Mouse (Mus musculus): ENCODE data around the gene Cracr2b.

Cracr2b gene

DNA sequence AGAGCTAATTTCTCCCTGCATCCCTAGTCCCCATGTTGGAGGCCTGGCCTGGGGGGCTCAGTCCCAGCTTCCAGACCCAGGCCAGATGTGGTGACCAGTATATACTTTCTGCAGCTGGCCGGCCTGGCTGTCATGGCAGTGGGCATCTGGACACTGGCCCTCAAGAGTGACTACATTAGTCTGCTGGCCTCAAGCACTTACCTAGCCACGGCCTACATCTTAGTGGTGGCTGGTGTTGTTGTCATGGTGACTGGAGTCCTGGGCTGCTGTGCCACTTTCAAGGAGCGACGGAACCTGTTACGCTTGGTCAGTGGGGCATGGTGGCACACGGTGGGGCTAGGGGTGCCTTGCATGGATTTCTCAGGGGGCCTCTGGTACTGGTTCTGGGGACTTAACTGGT, 8.5 kb downstream of the Cracr2b start:
- in situ Hi-C loops (cut with MseI, MboI), result no loop called here

DNA sequence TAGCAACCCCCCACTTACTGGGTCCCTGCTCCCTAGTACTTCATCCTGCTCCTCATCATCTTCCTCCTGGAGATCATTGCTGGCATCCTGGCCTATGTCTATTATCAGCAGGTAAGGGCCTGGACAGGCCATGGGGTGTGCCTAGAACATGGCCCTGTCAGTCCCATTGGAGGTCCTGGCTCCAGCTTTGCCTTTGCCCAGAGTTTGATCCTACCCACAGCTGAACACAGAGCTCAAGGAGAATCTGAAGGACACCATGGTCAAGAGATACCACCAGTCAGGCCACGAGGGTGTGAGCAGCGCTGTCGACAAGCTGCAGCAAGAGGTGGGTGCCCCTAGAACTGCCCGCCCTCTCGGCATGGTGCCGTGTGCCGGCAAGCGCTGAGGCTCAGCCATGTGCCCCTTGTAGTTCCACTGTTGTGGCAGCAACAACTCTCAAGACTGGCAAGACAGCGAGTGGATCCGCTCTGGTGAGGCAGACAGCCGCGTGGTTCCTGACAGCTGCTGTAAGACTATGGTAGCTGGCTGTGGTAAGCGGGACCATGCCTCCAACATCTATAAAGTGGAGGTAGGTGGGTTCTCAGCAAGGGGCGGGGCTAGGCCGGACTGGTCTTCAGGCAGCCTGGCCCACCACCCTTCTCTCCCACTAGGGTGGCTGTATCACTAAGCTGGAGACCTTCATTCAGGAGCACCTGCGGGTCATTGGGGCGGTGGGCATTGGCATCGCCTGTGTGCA, 9.2 kb downstream of the Cracr2b start:
- in situ Hi-C loops (cut with MseI, MboI), result no loop called here

DNA sequence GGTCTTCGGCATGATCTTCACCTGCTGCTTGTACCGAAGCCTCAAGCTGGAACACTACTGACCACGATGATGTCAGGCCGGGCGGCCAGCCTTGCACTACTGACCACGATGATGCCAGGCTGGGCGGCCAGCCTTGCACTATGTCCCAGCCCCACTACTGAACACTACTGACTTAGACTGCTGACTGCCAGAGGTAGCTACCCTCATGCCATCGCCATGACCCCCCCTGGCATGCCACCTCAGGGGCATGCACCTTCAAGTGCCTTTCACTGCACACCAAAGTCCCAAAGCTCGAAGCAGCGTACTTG, 9.7 kb downstream of the Cracr2b start:
- in situ Hi-C loops (cut with MseI, MboI), result no loop called here

DNA sequence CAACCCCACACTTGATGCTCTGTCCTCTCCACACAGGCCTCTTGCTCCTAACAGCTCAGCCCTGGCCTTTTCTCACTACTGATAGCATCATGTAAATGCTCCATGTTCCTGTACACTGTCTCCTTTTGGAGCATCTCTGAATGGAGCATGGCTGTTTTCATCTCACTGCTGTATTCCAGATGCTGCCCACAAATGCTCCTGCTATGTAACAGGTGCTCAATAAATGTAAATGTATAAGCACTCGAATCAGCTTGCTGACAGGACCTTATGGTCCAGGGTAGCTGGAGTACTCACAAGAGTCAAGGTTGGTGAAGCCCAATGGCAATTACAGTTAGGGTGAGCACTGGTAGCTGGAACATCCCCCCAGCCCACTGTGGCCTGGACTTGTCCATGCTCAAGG, 10.3 kb downstream of the Cracr2b start:
- in situ Hi-C loops (cut with MseI, MboI), result no loop called here

DNA sequence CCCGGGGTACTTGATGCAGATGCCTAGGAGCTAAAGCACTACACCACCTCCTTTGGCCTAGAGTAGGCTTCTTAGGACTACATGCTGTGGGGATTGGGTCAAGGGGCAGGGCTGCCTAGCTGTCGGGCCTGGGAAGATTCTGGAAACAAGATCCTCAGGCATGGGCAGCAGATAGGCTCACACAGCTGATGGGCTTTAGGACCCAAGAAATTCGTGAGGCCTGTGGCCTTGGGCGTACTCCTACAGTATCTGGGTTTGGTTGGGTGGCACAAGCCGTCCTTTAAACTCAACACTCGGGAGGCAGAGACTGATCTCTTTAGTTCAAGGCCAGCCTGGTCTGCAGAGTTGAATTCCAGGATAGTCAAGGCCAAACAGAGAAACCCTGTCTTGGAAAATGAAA, 11.3 kb downstream of the Cracr2b start:
- in situ Hi-C loops (cut with MseI, MboI), result no loop called here

DNA sequence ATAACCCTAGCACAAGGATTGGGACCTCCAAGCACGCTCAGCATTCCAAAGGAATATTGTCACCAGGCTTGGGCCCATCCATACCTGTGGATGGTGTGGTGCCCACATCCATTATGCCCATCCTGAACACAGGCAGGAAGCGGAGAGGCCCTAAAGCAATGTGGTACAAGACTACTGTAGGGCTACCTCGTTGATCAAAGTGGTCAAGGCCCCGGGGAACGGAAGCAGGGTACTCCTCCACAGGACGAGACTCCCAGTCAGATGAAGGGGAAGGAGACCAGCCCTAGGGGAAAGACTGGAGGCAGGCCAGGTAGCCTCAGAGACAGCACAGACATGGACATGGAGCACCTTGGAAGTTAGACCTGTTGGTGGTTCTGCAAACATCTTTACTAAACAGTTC, 11.9 kb downstream of the Cracr2b start:
- in situ Hi-C loops (cut with MseI, MboI), result no loop called here

DNA sequence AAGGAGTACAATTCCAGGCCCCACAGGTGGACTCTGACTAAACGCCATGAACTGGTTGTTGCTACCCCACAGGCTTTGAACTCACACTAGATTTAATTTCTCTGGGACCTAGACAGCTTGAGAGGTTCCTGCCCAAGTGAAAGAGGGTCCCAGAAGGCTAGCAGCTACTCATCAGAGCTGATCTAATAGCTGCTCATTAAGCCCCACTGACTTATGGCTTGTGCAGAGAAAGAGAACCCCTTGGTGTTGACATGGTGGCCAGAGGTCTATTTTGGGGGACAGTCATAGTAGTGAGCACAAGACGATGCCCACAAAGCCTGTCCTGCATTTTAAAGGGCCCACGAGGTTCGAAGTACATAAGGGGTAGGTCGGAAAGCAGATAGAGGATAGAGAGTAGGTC, 13.3 kb downstream of the Cracr2b start:
- in situ Hi-C loops (cut with MseI, MboI), result no loop called here

DNA sequence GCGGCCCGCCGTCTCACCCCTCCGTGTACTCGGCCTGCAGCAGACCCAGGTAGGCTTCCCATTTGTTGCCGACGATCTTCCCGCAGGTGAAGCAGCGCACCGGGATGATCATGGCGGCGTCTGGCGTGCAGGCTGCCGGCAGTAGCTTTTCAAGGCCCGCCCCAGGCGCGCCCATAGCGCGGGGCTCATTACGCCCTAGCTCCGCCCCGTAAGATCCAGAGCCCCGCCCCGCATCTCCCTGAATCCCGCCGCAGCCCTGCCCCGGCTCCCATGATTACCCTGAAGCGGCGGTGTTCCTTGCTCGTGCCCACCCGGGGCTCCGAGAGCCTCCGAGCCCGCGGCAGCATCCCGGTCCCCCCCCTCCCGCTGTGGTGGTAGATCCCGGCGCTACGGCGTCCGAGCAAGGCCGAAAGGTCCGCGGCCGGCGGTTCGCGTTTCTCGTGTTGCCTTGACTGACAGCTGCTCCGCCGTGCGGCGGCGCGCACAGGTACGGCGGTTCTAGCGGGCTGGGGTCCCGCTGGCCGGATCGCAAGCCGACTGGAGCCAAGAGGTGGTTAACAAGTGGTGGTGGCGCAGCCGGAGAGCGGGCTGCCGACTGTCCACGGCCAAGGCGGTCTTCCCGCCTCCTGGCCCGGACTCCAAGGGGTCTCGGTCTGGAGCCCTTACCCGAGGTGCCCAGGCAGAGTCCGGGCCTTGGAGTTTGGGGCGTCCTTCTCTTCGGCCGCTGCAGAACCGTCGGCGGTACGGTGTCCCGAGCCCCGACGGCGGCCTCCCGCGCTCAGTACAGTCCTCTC, 14.3 kb downstream of the Cracr2b start, which contains the start of the genes Polr2l and Tspan4:
Gene Polr2l, minus strand, starts transcription at position 122 of the 794 bp plus-strand sequence.
Gene Tspan4, plus strand, starts transcription at position 230 of the 794 bp plus-strand sequence.
- in situ Hi-C loops (cut with MseI, MboI), result no loop called here

DNA sequence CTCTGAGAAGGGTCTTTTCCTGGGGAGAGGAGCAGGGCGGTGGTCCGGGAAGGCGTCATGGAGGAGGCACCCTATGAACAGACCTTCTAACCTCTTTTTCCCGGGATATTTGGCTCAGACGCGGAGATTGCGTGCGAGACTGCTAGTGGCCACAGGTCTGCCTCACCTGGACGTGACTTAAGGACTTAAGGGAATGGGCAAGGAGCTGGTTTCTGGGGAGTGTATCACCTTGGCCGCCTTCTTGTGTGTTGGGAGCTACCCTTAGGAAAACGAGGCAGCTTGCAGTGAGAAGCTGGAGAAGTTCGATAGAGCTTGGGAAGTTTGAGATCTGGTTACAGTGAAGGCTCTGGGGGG, 14.9 kb downstream of the Cracr2b start:
- in situ Hi-C loops (cut with MseI, MboI), result no loop called here

DNA sequence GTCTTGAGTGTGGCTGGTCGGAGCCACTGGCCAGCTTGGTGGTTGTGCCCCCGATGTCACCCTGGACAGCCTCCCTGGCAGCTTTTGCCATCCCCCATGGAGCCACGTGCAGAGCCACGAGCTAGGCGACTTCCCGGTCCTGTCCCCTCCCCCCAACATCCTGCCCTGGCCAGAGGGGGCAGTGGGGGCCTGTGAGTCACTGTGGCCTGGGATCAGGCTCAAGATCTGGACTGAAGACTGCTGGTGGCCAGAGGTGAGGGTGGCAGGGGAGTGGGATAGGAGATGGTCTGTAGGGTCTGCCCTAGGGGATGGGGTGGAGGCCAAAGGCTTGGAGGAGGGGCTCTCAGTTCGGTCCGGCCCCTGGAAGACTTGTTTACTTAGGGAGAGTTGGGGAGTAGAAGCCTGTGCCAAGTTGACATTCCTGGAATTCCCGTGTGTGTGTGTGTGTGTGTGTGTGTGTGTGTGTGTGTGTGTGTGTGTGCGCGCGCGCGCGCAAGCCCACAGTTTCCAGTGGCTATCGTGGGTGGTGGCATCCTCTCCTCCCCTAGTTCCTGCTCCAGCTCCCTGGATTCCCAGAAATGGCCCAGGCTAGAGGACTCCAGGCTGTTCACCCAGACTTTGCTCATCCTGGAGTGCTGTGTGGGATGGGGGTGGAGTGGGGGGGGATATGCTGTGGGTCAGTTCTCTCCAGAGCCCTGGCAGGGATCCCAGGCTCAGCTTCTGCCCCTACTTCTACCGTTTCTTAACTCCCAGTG, 15.5 kb downstream of the Cracr2b start:
- in situ Hi-C loops (cut with MseI, MboI), result no loop called here

DNA sequence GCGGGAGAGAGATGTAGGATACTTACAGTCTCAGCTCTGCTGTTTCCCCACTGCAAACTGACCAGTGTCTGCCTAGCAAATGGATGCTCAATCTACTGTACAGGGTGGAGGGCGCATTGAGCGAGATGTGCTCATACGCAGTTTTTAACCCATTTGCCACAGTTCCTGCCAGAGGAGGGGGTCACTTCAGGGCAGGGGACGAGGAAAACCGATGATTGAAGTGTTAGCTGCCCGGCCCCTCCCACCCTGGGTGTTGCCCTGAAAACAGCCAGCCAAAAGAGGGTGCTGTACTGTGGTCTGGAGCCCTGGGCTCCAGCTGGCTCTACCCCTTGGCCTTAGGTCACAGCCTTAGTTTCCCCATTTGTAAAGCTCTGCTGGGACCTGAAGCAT, 16.1 kb downstream of the Cracr2b start:
- in situ Hi-C loops (cut with MseI, MboI), result no loop called here

DNA sequence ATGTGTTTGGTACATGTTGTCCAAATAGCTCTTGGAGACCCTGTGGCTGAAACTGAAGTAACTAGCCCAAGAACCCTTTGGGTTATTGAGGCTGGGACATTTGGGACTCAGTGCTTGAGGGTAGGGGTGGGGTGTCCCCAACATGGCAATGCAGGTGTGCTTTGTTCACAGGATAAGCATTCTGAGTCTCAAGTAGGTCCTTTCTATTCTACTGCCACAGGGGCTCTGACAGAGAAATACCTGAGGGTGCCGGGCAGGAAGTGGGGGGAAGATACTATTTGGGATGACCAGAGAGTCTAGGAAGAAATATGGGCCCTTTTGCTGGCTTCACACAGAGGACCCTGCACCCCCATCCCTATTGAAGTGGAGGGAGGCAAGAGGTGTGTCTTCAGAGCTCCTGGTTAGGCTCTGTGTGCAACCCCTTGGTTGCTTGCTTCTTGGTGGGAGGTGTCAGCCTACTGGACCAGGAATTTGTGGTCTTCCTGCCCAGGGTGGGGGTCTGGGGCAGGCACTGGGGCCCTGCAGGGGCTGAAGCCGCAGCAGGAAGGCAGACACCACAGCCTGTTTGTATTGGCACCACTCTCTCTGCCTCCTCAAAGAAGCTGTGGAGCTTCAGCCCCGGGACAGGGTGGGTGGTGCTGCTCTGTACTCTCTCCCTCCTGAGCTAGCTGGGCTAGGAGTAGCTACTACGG, 16.8 kb downstream of the Cracr2b start:
- in situ Hi-C loops (cut with MseI, MboI), result no loop called here

DNA sequence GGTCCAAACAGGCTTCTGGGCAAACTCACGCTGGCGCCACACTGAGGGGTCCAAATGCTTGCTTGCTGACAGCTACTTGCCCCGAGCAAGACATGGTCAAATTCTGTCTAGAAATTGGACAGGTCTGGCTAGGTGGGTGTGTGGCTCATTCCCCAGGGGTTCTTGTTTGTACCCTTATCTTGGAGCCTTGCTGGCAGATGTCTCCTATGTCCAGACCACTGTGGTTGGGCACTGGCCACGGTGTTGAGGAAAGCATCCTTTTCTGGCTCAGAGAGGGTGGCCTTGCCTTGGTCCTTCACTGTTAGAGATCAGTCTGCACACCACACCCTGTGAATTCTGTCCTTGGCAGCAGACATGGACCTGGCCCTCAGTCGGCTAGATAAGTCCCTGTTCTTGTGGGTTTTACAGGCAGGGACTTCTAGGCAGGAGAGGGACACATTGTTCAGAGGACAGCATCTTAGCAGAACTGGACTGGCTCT, 17.4 kb downstream of the Cracr2b start:
- in situ Hi-C loops (cut with MseI, MboI), result no loop called here

DNA sequence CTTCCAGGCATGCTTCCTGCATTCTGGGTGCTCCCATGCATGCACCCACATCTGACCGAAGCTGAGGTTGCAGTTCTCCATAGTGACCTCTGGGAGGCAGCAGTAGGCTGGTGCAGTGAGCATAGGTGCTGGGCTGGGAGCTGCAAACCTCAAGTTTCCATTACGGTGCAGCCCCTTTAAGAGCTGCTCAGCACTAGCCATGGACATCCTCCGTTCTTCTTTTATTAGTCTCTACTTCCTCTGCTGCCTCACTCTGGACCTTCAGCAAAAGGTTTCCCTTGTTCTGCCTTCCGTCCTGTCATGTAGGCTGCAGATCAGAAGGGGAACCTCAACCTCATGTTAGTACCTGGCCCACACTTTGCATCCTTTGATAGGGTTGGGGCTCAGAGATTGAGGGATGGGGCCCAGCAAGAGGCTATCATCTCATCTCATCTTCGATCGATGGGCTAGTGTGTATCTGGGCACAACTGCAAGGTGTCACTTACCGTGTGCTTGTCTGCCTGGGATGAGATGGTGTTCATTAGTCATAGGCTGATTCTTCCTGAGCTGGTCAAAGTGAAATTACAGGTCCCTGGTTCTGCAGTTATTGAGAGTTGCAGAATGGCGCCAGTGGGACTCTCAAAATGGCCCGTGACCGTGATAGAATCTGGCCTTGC, 20.1 kb downstream of the Cracr2b start:
- in situ Hi-C loops (cut with MseI, MboI), result no loop called here

DNA sequence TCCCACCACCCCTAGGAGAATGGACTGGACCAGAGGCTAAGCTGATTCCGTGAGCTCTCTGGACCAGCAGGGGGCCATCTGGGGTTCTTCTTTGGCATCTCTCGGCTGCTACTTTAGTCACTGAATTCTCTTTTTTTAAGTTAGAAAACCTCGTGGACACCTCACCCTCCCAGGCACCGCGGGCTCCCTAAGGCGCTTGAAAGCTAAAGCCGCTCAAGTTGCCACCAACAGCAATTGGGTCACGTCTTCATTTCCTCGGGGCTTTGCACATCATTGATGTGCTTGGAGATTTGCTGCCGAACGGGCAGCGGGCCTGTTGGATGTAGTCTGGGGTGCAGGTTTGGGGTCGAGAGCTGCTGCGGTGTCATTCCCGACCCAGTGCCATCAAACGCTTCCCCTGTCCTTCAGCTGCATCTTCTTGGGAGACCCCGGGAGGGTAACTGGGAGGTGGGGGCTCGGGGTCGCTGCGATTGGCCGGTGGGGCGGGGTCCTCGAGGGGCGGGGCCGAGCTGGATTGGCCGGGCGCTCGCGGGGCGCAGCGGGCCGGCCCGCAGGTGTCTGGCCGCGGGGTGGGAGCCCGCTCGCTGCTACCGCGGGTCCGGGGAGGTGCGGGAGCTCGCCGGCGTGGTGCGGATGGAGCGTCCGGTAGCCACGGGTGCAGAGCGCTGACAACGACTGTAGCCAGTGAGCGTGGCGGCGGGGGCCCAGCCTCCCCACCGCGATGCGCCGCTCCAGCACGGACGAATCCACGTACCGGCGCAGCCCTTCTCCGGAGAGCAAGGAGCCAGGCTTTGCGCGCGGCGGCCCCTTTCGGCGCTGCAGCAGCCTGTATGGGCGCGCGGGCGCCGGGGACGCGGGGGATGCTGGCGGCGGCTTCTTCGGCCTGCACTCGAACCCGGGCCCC, 20.9 kb downstream of the Cracr2b start:
- in situ Hi-C loops (cut with MseI, MboI), result no loop called here

DNA sequence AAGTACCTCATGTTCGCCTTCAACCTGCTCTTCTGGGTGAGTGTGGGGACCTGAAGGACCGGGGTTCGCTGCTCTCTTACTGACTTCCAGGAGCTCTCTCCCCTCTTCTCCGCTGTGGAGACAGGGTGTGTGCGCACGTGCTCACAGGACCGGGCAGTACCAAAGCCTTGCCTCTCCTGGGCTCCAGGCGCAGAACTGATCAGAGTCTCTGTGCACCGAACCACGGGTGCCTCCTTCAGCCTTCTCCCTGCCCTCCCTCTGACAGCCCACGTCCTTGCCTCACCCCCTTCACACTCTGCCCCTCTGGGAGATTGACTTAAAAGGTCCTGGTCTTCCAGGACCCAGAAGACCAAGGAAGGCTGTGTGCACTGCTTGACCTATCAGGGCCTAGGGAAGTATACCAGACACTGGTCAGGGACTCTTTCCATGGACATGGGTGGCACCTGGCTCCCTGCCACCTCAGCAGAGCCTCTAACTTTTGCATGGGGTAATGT, 21.7 kb downstream of the Cracr2b start:
- in situ Hi-C loops (cut with MseI, MboI), result no loop called here

DNA sequence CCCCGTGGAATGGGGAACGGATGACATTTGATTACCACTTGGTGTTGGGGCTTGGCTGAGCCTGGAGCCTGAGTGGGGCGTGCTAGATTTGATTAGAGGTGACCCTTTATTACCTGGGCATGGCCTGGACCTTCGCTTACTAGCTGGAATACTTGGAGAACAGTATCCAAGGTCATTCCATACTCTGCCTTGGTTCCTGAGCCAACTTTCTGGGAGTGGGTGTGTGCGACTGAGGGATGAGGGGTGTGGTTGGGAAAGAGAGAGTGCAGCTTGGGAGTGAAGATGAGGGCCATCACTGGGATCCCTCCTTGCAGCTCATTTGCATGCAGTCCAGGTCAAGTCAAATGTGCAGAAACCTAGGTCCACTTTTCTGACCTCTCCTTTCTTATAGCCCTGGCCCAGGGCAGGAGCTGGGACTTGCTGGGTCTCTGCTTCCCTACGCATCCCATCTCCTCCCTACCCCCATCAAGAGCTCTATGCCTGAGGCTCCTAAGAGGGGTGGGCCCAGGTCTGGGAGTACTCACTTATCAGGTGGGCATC, 22.3 kb downstream of the Cracr2b start:
- in situ Hi-C loops (cut with MseI, MboI), result no loop called here

DNA sequence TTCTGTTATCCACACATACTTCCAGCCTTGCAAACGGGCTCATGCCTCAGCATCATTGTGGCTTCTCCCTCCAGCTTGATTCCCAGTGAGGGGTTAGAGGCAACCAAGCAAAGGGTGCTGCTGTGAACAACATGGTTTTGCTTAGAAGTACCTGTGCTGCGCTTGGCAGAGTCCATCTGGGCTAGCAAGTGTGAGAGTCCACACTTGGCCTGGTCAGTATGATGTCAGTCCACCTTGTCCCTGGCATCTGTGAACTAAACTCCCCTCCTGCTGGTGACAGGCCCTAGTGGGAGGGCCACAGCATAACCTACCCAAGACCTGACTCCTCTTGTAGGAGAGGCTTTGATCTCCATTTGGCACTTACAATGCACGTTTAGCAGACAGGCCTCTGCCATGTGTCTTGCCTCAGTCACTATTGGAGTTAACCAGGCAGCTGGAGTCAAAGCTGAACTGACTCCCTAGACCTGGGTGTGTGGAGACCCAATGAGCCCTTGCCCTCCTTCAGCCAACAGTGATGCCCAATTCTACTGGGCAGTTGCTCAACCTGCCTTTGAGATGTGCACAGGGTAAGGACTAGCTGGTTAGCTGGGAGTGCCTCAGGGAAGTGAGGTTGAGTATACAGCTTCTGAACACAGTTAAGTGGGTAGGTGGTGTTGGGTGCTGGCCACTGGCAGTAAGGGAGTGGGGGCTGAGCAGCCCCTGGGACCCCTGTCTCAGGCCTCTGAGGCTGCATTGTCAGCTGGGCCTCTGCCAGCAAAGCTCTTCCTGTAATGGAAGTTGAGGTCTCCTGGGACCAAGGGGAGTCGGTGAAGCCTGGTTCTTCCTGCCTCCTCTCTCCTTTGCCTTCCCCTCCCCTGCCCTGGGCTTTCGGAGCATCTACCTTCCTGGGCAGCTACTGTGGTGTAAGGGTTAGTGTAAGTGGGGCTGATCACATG, 23.6 kb downstream of the Cracr2b start:
- in situ Hi-C loops (cut with MseI, MboI), result no loop called here

DNA sequence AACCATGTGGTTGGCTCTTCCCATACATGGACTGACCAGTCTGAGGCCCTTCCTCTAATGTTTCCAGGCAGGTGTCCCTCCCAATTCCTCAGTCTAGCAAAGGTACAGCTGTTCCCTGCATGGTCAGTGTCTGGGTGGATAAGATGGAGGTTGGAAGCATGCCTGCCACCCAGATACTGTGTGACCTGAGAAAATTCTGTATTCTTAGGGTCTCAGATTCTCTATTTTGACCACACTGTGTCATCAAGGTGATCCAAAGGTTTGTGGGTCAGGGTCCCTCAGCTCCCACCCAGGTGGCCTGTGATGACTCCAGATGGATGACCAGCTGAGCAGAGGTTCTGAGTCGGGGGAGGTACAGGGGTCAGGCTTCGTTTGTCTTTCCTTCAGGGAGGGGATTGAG, 24.3 kb downstream of the Cracr2b start:
- in situ Hi-C loops (cut with MseI, MboI), result no loop called here

Measured in mouse trophoblast stem cell (cell line).